Mouse (Mus musculus) limb, embryonic 12.5 days (tissue): ENCODE measurements around the gene Aak1. TPM values are rescaled to one million over a fixed set of nuclear protein-coding genes. Genes with fewer than 3 reads are reported as not detected.

Source experiments
- ATAC-seq: fragments of 200-750 bp; cut with Nextera tagmentation; 2 replicates; pipeline ENCODE4 v1.8.0; 2017; ENCODE audit warnings: low read depth, moderate TSS enrichment; ENCODE audit not compliant: insufficient number of reproducible peaks, insufficient read depth, low FRiP score, low TSS enrichment
- H3K27ac ChIP-seq: fragments of 300-500 bp; sonication (generic); 2 replicates; pipeline ENCODE4 v1.5.1; 2016; ENCODE audit warnings: mild to moderate bottlenecking, moderate library complexity
- H3K27me3 ChIP-seq: fragments of 300-500 bp; sonication (generic); 2 replicates; pipeline ENCODE4 v1.6.1; 2016; ENCODE audit warnings: mild to moderate bottlenecking, moderate library complexity
- H3K36me3 ChIP-seq: fragments of 300-500 bp; sonication (generic); 2 replicates; pipeline ENCODE4 v1.6.1; 2016; ENCODE audit warnings: mild to moderate bottlenecking, moderate library complexity
- H3K4me1 ChIP-seq: fragments of 300-500 bp; sonication (generic); replicated peaks from 2 replicates; pipeline ENCODE4 v1.6.1; 2016
- H3K4me2 ChIP-seq: fragments of 300-500 bp; sonication (generic); 2 replicates; pipeline ENCODE4 v1.6.1; 2016; ENCODE audit warnings: mild to moderate bottlenecking, moderate library complexity
- H3K4me3 ChIP-seq: fragments of 300-500 bp; sonication (generic); replicated peaks from 2 replicates; pipeline ENCODE4 v1.5.1; 2016; ENCODE audit warnings: mild to moderate bottlenecking
- H3K9ac ChIP-seq: fragments of 300-500 bp; sonication (generic); replicated peaks from 2 replicates; pipeline ENCODE4 v1.6.1; 2016; ENCODE audit warnings: mild to moderate bottlenecking, moderate library complexity
- H3K9me3 ChIP-seq: fragments of 300-500 bp; sonication (generic); 2 replicates; pipeline ENCODE4 v1.6.1; 2016; ENCODE audit warnings: mild to moderate bottlenecking, moderate library complexity
- WGBS: fragments of 180-500 bp; shearing (Covaris S2); methylation state at CpG from one replicate; pipeline ENCODE4 v1.1.7; 2016; 5-methylcytosine and 5-hydroxymethylcytosine counted together
- polyA plus RNA-seq: library from polyadenylated mRNA; unstranded; fragments of >200 nt; fragmentation: Nextera tagmentation; extraction: Ambion mirVana; gene quantifications from 2 replicates; pipeline ENCODE4 v1.2.1, GENCODE M21; 2016

Gene Aak1
- polyA plus RNA-seq, 1 experiment from 2014 or later, result 15.6 TPM

- Histone ChIP-seq H3K9ac (no peak overlapping the region), H3K27ac (no peak overlapping the region), H3K27me3 (no peaks in the 10 kb centered on the region), H3K4me1 (no peaks in the 10 kb centered on the region), H3K9me3 (no peaks in the 10 kb centered on the region), H3K4me2 (no peak overlapping the region), H3K4me3 (no peak overlapping the region), H3K36me3 (peaks cover 46% of the 10 kb centered on the region)
- 92% methylated on average over 4 of the region's 4 CpGs for WGBS
- ATAC-seq, result no peak
Observed at GRCm38 (mm10) chr6:86994254-86994653, 144.9 kb downstream of the Aak1 start.

- ATAC-seq, result no peak
- H3K4me2 ChIP-seq, result no peak overlapping the region
- H3K9me3 ChIP-seq, result no peaks in the 10 kb centered on the region
- H3K9ac ChIP-seq, result no peak overlapping the region
- H3K36me3 ChIP-seq, result peaks cover 43% of the 10 kb centered on the region
- H3K4me1 ChIP-seq, result no peaks in the 10 kb centered on the region
- no peaks in the 10 kb centered on the region for H3K27me3 ChIP-seq
- H3K4me3 ChIP-seq, result no peak overlapping the region
- H3K27ac ChIP-seq, result no peak overlapping the region
- 84% methylated on average over 5 of the region's 5 CpGs for WGBS
Observed at GRCm38 (mm10) chr6:86996629-86997307, 147.5 kb downstream of the Aak1 start.

GRCm38 (mm10) chr6:86997360-86997759 is 148.0 kb downstream of the Aak1 start:
- 90% methylated on average over 6 of the region's 6 CpGs for WGBS
- Histone ChIP-seq H3K36me3 (peaks cover 43% of the 10 kb centered on the region), H3K27me3 (no peaks in the 10 kb centered on the region), H3K4me3 (no peak overlapping the region), H3K4me1 (no peaks in the 10 kb centered on the region), H3K27ac (no peak overlapping the region), H3K4me2 (no peak overlapping the region), H3K9ac (no peak overlapping the region), H3K9me3 (no peaks in the 10 kb centered on the region)
- ATAC-seq, result no peak

- H3K9me3 ChIP-seq, result no peaks in the 10 kb centered on the region
- H3K4me2 ChIP-seq, result no peak overlapping the region
- 89% methylated on average over 6 of the region's 6 CpGs for WGBS
- ATAC-seq, result no peak
- no peak overlapping the region; the same call in 1 of the 2 replicates for H3K27ac ChIP-seq
- H3K36me3 ChIP-seq, result peaks cover 23% of the 10 kb centered on the region
- no peak overlapping the region for H3K9ac ChIP-seq
- H3K4me3 ChIP-seq, result no peak overlapping the region
- H3K27me3 ChIP-seq, result no peaks in the 10 kb centered on the region
- peaks cover 4% of the 10 kb centered on the region; the same call in 1 of the 2 replicates for H3K4me1 ChIP-seq
Observed at GRCm38 (mm10) chr6:87001995-87002394, 152.7 kb downstream of the Aak1 start.

GRCm38 (mm10) chr6:87002521-87003055 is 153.3 kb downstream of the Aak1 start:
- Histone ChIP-seq H3K4me2 (no peak overlapping the region), H3K9ac (no peak overlapping the region), H3K36me3 (peaks cover 17% of the 10 kb centered on the region), H3K4me3 (no peak overlapping the region), H3K9me3 (no peaks in the 10 kb centered on the region), H3K27ac (peak overlapping the region; percentile 50; the same call in 1 of the 2 replicates), H3K27me3 (no peaks in the 10 kb centered on the region), H3K4me1 (peaks cover 4% of the 10 kb centered on the region; the same call in 1 of the 2 replicates)
- WGBS, result 53% methylated on average over 8 of the region's 8 CpGs
- ATAC-seq, result no peak

- no peaks in the 10 kb centered on the region for H3K9me3 ChIP-seq
- peaks cover 4% of the 10 kb centered on the region; the same call in 1 of the 2 replicates for H3K4me1 ChIP-seq
- 0 out of 2 replicates have a peak, but pooled peaks cover 2% of the 10 kb centered on the region for H3K36me3 ChIP-seq
- no peak for ATAC-seq
- no peaks in the 10 kb centered on the region for H3K27me3 ChIP-seq
- H3K4me2 ChIP-seq, result no peak overlapping the region
- H3K4me3 ChIP-seq, result no peak overlapping the region
- no peak overlapping the region for H3K27ac ChIP-seq
- no peak overlapping the region for H3K9ac ChIP-seq
- 80% methylated on average over 2 of the region's 2 CpGs for WGBS
Observed at GRCm38 (mm10) chr6:87004099-87004498, 154.8 kb downstream of the Aak1 start.

GRCm38 (mm10) chr6:87005577-87005976 is 156.3 kb downstream of the Aak1 start:
- ATAC-seq, result no peak
- Histone ChIP-seq H3K36me3 (no peaks in the 10 kb centered on the region), H3K4me2 (no peak overlapping the region), H3K9me3 (no peaks in the 10 kb centered on the region), H3K27me3 (no peaks in the 10 kb centered on the region), H3K27ac (no peak overlapping the region), H3K9ac (no peak overlapping the region), H3K4me1 (peaks cover 8% of the 10 kb centered on the region), H3K4me3 (no peak overlapping the region)

- no peaks in the 10 kb centered on the region for H3K27me3 ChIP-seq
- 69% methylated on average over 6 of the region's 6 CpGs for WGBS
- H3K4me3 ChIP-seq, result peak within 1 kb of the TSS; percentile 92
- peak within 1 kb of the TSS; percentile 87 for H3K9ac ChIP-seq
- H3K9me3 ChIP-seq, result no peaks in the 10 kb centered on the region
- H3K36me3 ChIP-seq, result peaks cover 15% of the 10 kb centered on the region
- peak within 1 kb of the TSS; percentile 63 for H3K4me2 ChIP-seq
- ATAC-seq, result no peak
- H3K4me1 ChIP-seq, result peaks cover 7% of the 10 kb centered on the region
- peak within 1 kb of the TSS; percentile 66; the same call in 1 of the 2 replicates for H3K27ac ChIP-seq
Observed at GRCm38 (mm10) chr6:87008887-87009286, 159.6 kb downstream of the Aak1 start, which contains the start of gene Nfu1. Gene Nfu1, plus strand, starts transcription at chr6:87009236.

GRCm38 (mm10) chr6:87009692-87010328 is 160.5 kb downstream of the Aak1 start:
- Histone ChIP-seq H3K9me3 (no peaks in the 10 kb centered on the region), H3K27ac (peak overlapping the region; percentile 66; the same call in 1 of the 2 replicates), H3K36me3 (peaks cover 22% of the 10 kb centered on the region), H3K4me2 (peak overlapping the region; percentile 63), H3K4me1 (peaks cover 7% of the 10 kb centered on the region), H3K9ac (peak overlapping the region; percentile 87), H3K27me3 (no peaks in the 10 kb centered on the region), H3K4me3 (peak overlapping the region; percentile 92)
- WGBS, result under 1% methylated on average over 36 of the region's 36 CpGs
- ATAC-seq, result peak; percentile 92

GRCm38 (mm10) chr6:87016916-87017315 is 167.6 kb downstream of the Aak1 start:
- ATAC-seq, result no peak
- WGBS, result 62% methylated on average over 4 of the region's 4 CpGs

GRCm38 (mm10) chr6:87018874-87019273 is 169.6 kb downstream of the Aak1 start:
- no peak overlapping the region for H3K27ac ChIP-seq
- H3K4me2 ChIP-seq, result no peak overlapping the region
- no peak overlapping the region for H3K9ac ChIP-seq
- no peak overlapping the region for H3K4me3 ChIP-seq
- peaks cover 7% of the 10 kb centered on the region for H3K9me3 ChIP-seq
- ATAC-seq, result no peak
- H3K4me1 ChIP-seq, result no peaks in the 10 kb centered on the region
- peaks cover 78% of the 10 kb centered on the region for H3K36me3 ChIP-seq
- 90% methylated on average over 8 of the region's 8 CpGs for WGBS
- H3K27me3 ChIP-seq, result no peaks in the 10 kb centered on the region

More at GRCm38 (mm10) chr6:87016916-87017315, 167.6 kb downstream of the Aak1 start:
- H3K27me3 ChIP-seq, result no peaks in the 10 kb centered on the region
- H3K9me3 ChIP-seq, result peaks cover 7% of the 10 kb centered on the region
- H3K4me3 ChIP-seq, result no peak overlapping the region
- H3K4me1 ChIP-seq, result no peaks in the 10 kb centered on the region
- H3K4me2 ChIP-seq, result no peak overlapping the region
- peaks cover 77% of the 10 kb centered on the region for H3K36me3 ChIP-seq
- H3K9ac ChIP-seq, result no peak overlapping the region
- no peak overlapping the region for H3K27ac ChIP-seq
